Mouse (Mus musculus) heart, postnatal 14 days (tissue): ENCODE results near the gene Elac2. TPM values are rescaled to one million over a fixed set of nuclear protein-coding genes. Genes with fewer than 3 reads are reported as not detected.

ENCODE experiments used
- DNase-seq, 2 experiments: peaks; one replicate each; pipeline ENCODE4 v3.0.0; 2021 to 2022
- intact Hi-C: fragments of 180-260 bp; cut with DNase I; formaldehyde crosslinking; loops from one replicate; pipeline ENCODE4 v1.15.1; 2025
- long read RNA-seq, 2 experiments: library from polyadenylated mRNA; stranded (forward); transcript quantifications; one replicate each; pipeline ENCODE4 v2.0.0; 2021
- total RNA-seq, 2 experiments: library from RNA; stranded (reverse); gene quantifications; 2 replicates each; pipeline ENCODE4 v1.2.3; 2021

Gene Elac2
- 10 to 100 TPM; 19.5 to 21.3 TPM for total RNA-seq
- long read RNA-seq, experiment 1, transcript Elac2-202 (24 exons, 2,884 nt), result major isoform, 44 of 64 reads
- long read RNA-seq, experiment 1, transcript Elac2-201 (25 exons, 2,771 nt), result minor isoform, 9 of 64 reads
- long read RNA-seq, experiment 1, partial matches to known transcripts, result 3 of 64 reads
- long read RNA-seq, experiment 1, other reads (novel, unspliced or antisense), result 6 of 64 reads
- long read RNA-seq, experiment 2, transcript Elac2-202 (24 exons, 2,884 nt), result major isoform, 30 of 50 reads
- long read RNA-seq, experiment 2, transcript Elac2-201 (25 exons, 2,771 nt), result minor isoform, 8 of 50 reads
- long read RNA-seq, experiment 2, partial matches to known transcripts, result 4 of 50 reads
- long read RNA-seq, experiment 2, other reads (novel, unspliced or antisense), result 8 of 50 reads

GRCm38 (mm10) chr11:64978720-64979488 is at the start of gene Elac2:
Elac2 (plus strand) TSS chr11:64979038.
- DNase-seq, result peak; percentile 97
- intact Hi-C loops, result no loop called here

- intact Hi-C loops, result no loop called here
- DNase-seq, result no peak
These were observed 49.7 kb upstream of the Elac2 start for GRCm38 (mm10) chr11:64929130-64929529.

- DNase-seq, result no peak
- intact Hi-C loops, result no loop called here
These were observed 47.6 kb upstream of the Elac2 start for GRCm38 (mm10) chr11:64931060-64931770.

GRCm38 (mm10) chr11:64937226-64937625 is 41.6 kb upstream of the Elac2 start:
- no peak for DNase-seq

DNA sequence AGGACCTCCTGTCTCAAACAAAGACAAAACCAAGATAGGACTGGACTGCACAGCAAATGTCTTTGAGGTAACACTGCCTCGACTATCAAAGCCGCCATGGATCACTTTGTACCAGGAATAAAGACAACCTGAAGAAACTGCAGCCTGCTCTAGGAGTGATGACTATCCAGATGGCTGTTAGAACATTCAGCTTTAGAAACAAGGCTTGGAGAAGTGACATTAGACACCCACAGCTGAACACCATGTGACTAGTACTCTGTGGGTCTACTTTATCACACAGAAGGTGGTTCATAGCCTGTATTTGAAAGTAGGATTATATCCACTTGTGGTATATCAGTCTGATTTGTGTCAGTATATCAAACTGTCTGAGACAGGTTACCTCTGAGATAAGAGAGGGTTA is 37.6 kb upstream of the Elac2 start:
- no peak for DNase-seq
- intact Hi-C loops, result no loop called here

More at GRCm38 (mm10) chr11:64937226-64937625, 41.6 kb upstream of the Elac2 start:
- intact Hi-C loops, result no loop called here

DNA sequence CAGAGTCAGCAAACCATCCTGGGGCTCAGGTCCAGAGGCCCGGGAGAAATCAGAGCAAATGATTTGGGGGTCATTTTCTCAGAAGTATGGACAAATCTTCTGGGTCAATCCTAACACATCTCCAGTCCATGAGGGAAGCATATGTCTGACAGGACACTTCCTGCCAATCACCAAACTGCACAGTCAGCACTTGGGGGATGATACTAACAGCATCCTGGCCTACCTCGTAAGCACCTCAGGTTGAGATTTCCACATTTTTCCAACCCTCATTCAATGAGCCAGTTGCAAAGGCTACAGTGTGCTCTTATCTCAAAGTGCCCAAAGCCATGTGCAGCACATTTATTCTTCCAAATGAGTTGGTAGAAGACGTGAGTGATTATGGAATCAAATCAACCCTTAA is 29.1 kb upstream of the Elac2 start:
- DNase-seq, result no peak
- intact Hi-C loops, result no loop called here

DNA sequence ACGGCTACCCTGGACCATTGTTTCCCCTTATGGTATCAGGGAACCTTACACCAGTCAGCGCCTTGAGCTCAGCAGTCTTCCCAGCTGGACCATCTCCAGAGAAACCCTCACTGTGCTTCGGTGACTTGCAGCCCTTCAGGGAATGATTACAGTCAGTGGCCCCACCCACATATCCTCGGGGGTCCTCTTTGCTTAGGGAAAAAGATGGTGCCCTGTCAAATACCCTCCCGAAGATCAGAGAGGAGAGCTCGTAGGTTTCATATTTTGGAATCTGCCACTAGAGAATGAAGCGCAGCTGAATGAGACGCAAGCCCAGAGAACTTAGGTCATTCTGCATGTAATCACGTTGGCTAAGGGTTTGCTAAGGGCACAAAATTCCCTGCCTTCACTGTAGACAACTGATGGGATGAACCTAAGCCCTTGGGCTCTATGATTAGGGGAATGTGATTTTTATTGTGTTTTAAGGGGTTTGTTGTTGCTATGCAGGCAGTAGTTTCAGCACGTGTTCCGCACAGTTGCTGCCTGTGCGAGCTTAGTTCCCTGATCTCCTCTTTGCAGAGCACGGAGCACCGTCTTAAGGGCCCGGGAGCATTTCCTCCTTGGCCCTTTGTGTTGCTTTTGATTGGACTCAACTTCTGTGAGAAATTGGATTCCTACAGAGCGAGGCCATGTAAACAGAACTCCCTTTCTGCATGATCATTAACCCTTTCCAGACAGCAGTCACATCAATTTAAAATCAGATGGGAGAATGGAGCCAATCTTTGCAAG is 21.7 kb upstream of the Elac2 start:
- no peak for DNase-seq
- intact Hi-C loops, result no loop called here

- intact Hi-C loops, result no loop called here
- no peak for DNase-seq
These were observed 16.2 kb upstream of the Elac2 start for GRCm38 (mm10) chr11:64962629-64963028.

GRCm38 (mm10) chr11:64968507-64968906 is 10.3 kb upstream of the Elac2 start:
- peak; percentile 66 to 81 for DNase-seq
- intact Hi-C loops, result loop anchor here (5.0 kb wide), 4 partner anchors 526 to 1756 kb away; no protein-coding TSS in a partner anchor

DNA sequence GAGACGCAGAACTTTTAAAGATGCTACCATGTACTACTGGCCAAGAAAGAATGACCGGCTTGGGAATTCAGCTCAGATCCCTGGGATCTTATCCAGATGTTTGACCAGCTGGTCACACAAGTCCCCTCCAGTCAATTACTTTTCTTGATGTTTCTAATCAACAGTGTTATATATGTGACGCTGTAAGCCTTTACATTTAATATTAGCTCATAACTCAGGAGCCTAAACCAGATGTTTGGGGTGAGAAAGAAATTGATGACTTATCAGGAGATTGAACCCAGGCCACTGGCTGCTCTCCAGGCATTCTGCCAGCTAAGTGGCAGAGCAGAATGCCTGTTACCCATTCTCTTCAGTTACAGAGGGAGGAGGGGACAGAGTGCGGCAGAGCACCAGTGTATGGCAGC is 9.9 kb upstream of the Elac2 start:
- DNase-seq, result no peak
- intact Hi-C loops, result loop anchor here (5.0 kb wide), 4 partner anchors 527 to 1757 kb away; no protein-coding TSS in a partner anchor

DNA sequence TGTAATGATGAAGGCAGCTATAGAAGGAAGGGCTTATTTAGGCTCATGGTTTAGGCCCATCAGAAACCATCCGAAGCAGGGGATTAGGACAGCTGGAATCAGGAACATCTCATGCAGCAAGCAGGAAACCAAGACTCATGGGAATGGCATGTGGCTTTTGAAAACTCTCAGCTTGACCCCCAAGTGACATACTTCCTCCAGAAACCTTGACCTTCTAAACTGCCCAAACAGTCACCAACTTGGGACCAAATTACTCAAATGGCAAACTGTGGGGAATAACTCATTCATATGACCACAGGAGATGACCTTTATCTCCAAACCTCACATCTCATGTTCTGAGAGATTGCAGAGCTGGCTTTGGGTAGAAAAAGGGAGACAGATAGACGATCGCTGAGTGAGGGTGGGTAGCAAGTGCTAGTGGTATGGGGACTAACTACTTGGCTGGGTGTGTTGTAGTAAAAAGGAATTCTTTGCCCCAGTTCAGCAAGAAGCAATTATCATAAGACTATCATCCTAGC is 7.3 kb upstream of the Elac2 start:
- no peak for DNase-seq

GRCm38 (mm10) chr11:64972418-64972817 is 6.4 kb upstream of the Elac2 start:
- intact Hi-C loops, result no loop called here
- DNase-seq, result no peak

More for the DNA sequence above, 7.3 kb upstream of the Elac2 start:
- intact Hi-C loops, result no loop called here

- no peak for DNase-seq
- intact Hi-C loops, result no loop called here
These were observed 629 bp downstream of the Elac2 start for GRCm38 (mm10) chr11:64979489-64979845.

- intact Hi-C loops, result no loop called here
- no peak for DNase-seq
These were observed 9.7 kb downstream of the Elac2 start for GRCm38 (mm10) chr11:64988556-64988955.

GRCm38 (mm10) chr11:64998439-64998838 is 19.6 kb downstream of the Elac2 start:
- intact Hi-C loops, result no loop called here
- peak; percentile 75 to 79 for DNase-seq

DNA sequence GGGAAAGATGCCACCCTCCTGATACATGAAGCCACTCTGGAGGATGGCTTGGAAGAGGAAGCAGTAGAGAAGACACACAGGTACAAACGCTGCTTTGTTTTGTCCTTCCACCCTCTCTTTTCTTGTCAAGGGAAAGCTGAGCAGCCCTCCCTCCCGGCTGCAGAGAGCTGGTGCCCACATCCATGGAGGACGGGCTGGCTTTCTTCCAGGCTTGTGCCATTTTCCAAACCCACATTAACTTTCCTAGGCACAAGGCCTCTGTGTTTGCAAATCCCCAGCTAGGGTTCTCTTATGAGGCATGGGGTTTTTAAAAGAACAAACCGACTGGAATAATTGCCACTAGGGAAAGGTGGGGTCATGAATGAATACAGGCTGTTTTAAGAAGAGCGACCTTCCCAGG is 20.8 kb downstream of the Elac2 start:
- DNase-seq, result no peak
- intact Hi-C loops, result no loop called here

- intact Hi-C loops, result no loop called here
- peak; percentile 31 to 33 for DNase-seq
These were observed 22.9 kb downstream of the Elac2 start for GRCm38 (mm10) chr11:65001729-65002128.

- intact Hi-C loops, result no loop called here
- DNase-seq, result no peak
These were observed 24.8 kb downstream of the Elac2 start for GRCm38 (mm10) chr11:65003611-65004010.

GRCm38 (mm10) chr11:65004836-65005235 is 26.0 kb downstream of the Elac2 start:
- DNase-seq, result no peak
- intact Hi-C loops, result no loop called here

DNA sequence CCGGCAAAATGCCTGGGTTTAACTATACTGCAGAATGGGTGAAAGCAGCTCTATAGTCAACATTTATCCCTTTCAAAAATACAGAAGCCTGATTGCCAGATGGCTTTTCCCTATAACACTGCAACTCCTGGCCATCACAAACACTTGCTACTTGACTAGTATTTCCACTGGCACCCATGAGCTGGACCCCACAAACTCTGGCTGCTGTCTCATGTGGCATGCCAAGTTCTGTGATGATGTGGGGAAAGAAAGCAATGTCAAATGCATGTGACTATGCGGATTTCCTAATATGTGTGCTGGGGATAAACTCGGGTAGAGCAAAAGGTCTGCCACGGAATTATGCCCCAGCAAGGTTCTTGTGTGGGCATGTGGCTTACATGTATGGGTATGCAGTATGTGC is 27.2 kb downstream of the Elac2 start:
- DNase-seq, result no peak
- intact Hi-C loops, result no loop called here
